9 mouse cellular contexts compared by ENCODE assay signal in the genomic region with DNA sequence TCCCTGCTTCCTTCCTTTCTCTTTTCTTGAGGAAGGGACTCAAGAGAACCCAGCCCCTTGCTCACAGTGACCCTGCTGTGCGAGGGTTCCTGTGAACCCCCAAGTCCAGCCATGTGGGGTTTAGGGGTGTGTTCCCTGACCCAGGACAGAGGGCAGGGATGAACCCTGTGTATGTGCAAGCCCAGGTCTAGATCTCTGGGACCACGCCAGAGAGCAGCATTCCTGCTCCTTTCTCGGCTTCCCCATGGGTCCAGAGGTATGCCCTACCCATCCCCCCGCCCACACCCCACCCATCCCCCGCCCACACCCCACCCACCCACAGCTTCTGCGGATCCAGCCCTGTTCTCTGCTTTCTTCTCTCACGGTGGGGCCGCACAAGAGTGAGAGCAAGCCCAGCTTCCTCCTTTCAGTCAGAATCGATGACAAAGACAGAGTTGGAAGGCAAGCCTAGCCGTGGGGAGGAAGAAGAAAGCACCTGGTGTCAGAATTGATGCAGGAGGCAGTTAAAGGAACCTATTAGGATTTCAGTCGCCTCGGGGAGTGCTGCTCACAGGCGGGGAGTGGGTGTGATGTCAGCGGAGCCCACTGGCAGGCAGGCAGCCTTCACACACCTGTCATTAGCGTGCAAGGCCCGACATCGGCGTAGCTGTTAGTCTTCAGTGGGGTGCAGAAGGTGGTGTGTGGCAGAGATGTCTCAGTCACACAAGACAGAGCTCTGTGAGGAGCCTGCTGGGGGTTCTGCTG. TPM values are rescaled to one million over a fixed set of nuclear protein-coding genes. Genes with fewer than 3 reads are reported as not detected.
A peak's percentile ranks its signal among the peaks of the same experiment; 100 is the strongest.
DNase-seq lines count a peak whose midpoint lies in the region; ATAC-seq and TF ChIP-seq lines count a peak whose summit lies in the region.
"Had no signal": no experiment of that assay in that cellular context is flagged by ENCODE, and none has a peak within 500 bp of the region (broad histone marks: within the 10 kb centered on the region; RNA-seq: fewer than 3 reads in every experiment).

No protein-coding gene starts in this region.

- no peaks in the 10 kb centered on the region for H3K36me3 ChIP-seq in intestine, embryonic 14.5 days (ENCODE audit: control insufficient read depth, insufficient read depth, low read length)
- H3K36me3 ChIP-seq in intestine, postnatal 0 days (ENCODE audit: control insufficient read depth, insufficient read depth) = no peaks in the 10 kb centered on the region
- H3K36me3 ChIP-seq in hindbrain, embryonic 16.5 days (ENCODE audit: control insufficient read depth, insufficient read depth, low read length) = no peaks in the 10 kb centered on the region

- H3K9me3 ChIP-seq in intestine, embryonic 14.5 days (ENCODE audit: control insufficient read depth, low read length) = no peaks in the 10 kb centered on the region
- H3K9me3 ChIP-seq in intestine, postnatal 0 days (ENCODE audit: control insufficient read depth) = no peaks in the 10 kb centered on the region
- H3K9me3 ChIP-seq in hindbrain, embryonic 16.5 days (ENCODE audit: control insufficient read depth, low read length) = no peaks in the 10 kb centered on the region

- no peaks in the 10 kb centered on the region for H3K27me3 ChIP-seq in intestine, embryonic 14.5 days (replicated peaks; ENCODE audit: control insufficient read depth, insufficient read depth, low read length)
- H3K27me3 ChIP-seq in intestine, postnatal 0 days (replicated peaks; ENCODE audit: control insufficient read depth, insufficient read depth, low read length) = no peaks in the 10 kb centered on the region
- H3K27me3 ChIP-seq in hindbrain, embryonic 16.5 days (replicated peaks; ENCODE audit: control insufficient read depth, insufficient read depth, low read length) = no peaks in the 10 kb centered on the region

- TF ChIP-seq POLR2A in brain, embryonic 14.5 days (IDR thresholded peaks at IDR 0.05; ENCODE audit: borderline replicate concordance, extremely low read depth, insufficient read depth, insufficient read length, poor library complexity, severe bottlenecking) = no peak

- 12% methylated on average over 18 of the region's 18 CpGs for WGBS in intestine, embryonic 14.5 days
- WGBS in intestine, postnatal 0 days = 17% methylated on average over 18 of the region's 18 CpGs
- 18% methylated on average over 16 of the region's 18 CpGs for WGBS in hindbrain, embryonic 16.5 days

- 0 out of 2 replicates have a peak overlapping the region, but pooled peaks have one; percentile 6 for H3K9ac ChIP-seq in intestine, embryonic 14.5 days (ENCODE audit: low read length)
- H3K9ac ChIP-seq in intestine, postnatal 0 days (ENCODE audit: low read depth, low read length) = no peak overlapping the region
- peak overlapping the region; percentile 41; the same call in 1 of the 2 replicates for H3K9ac ChIP-seq in hindbrain, embryonic 16.5 days (ENCODE audit: low read depth, low read length)

- H3K4me2 ChIP-seq in intestine, embryonic 14.5 days (ENCODE audit: low read length) = no peak overlapping the region
- no peak overlapping the region for H3K4me2 ChIP-seq in intestine, postnatal 0 days (replicated peaks; ENCODE audit: low read depth)
- peak overlapping the region; percentile 16; the same call in 1 of the 2 replicates for H3K4me2 ChIP-seq in hindbrain, embryonic 16.5 days (ENCODE audit: low read length)

- peak; percentile 56 for DNase-seq in intestine, embryonic 14.5 days (ENCODE audit: low spot score)
- DNase-seq in brain, embryonic 14.5 days (ENCODE audit: low read depth) = peak; percentile 75
- DNase-seq in right cerebral cortex, postnatal 25 days = peak; percentile 25
- no peak for DNase-seq in frontal cortex, postnatal 25 days (ENCODE audit: low spot score in 2 of 2)
- DNase-seq in lung, postnatal 10 days = no peak
- no peak for DNase-seq in retina, embryonic 14.5 days (ENCODE audit: low spot score)

- no peak overlapping the region for H3K27ac ChIP-seq in intestine, embryonic 14.5 days (ENCODE audit: low read depth)
- no peak overlapping the region for H3K27ac ChIP-seq in intestine, postnatal 0 days (ENCODE audit: low read depth, low read length)
- H3K27ac ChIP-seq in hindbrain, embryonic 16.5 days (ENCODE audit: low read depth, low read length) = peak overlapping the region; percentile 19

- ATAC-seq in intestine, embryonic 14.5 days (replicated peaks; ENCODE audit: low FRiP score, low TSS enrichment, low read depth) = no peak
- ATAC-seq in intestine, postnatal 0 days = no peak
- ATAC-seq in hindbrain, embryonic 16.5 days = no peak

- TF ChIP-seq CTCF in intestine, postnatal 0 days (IDR thresholded peaks at IDR 0.05; ENCODE audit: low read depth) = no peak
- no peak for TF ChIP-seq CTCF in brain, embryonic 14.5 days (IDR thresholded peaks at IDR 0.05; ENCODE audit: borderline replicate concordance, extremely low read depth, insufficient read depth, insufficient read length)

- H3K4me3 ChIP-seq in intestine, embryonic 14.5 days (ENCODE audit: low read depth, low read length) = no peak overlapping the region
- no peak overlapping the region for H3K4me3 ChIP-seq in intestine, postnatal 0 days (ENCODE audit: low read depth, low read length)
- no peak overlapping the region for H3K4me3 ChIP-seq in hindbrain, embryonic 16.5 days (ENCODE audit: low read length)

- peaks cover 23% of the 10 kb centered on the region for H3K4me1 ChIP-seq in intestine, embryonic 14.5 days (replicated peaks; ENCODE audit: control insufficient read depth, insufficient read depth, low read length)
- H3K4me1 ChIP-seq in intestine, postnatal 0 days (replicated peaks; ENCODE audit: control insufficient read depth, insufficient read depth, low read length) = no peaks in the 10 kb centered on the region
- peaks cover 36% of the 10 kb centered on the region for H3K4me1 ChIP-seq in hindbrain, embryonic 16.5 days (ENCODE audit: control insufficient read depth, insufficient read depth, low read depth, low read length)

RNA-seq across cellular contexts. Expression of gene Gm11733, which starts 41.6 kb away (rescaled TPM):
- 0.12 TPM in 1 of 2 replicates, not detected in the other for polyA plus RNA-seq in intestine, embryonic 14.5 days (2014; fragmentation: Nextera tagmentation; extraction: Ambion mirVana)
- not detected in 2 replicates for polyA plus RNA-seq in intestine, postnatal 0 days (2015; fragmentation: Nextera tagmentation; extraction: Ambion mirVana)
- polyA plus RNA-seq in brain, embryonic 14.5 days (2012; rRNA removed) = 0.09 and 0.12 TPM in 2 replicates
- 0.06 TPM in 2 replicates for polyA plus RNA-seq in hindbrain, embryonic 16.5 days (2015; fragmentation: Nextera tagmentation; extraction: Ambion mirVana)
- polyA plus RNA-seq: heart, postnatal 0 days had no signal

Comparison
In these comparisons a context has a peak if more than half of its experiments do, and no peak if none do; other contexts are left out.
1. DNase-seq: peak in intestine, embryonic 14.5 days (single experiment), brain, embryonic 14.5 days (single experiment) and right cerebral cortex, postnatal 25 days (single experiment); none in frontal cortex, postnatal 25 days (0 of 2), lung, postnatal 10 days (single experiment) and retina, embryonic 14.5 days (single experiment).